Mouse (Mus musculus) intestine, postnatal 0 days (tissue): ENCODE results near the gene Pelp1. TPM values are rescaled to one million over a fixed set of nuclear protein-coding genes. Genes with fewer than 3 reads are reported as not detected.
"Not testable (repeated sequence)": the region's sequence is repeated elsewhere in the genome, so short reads cannot be mapped to it uniquely, and the experiment has no call there.

ENCODE experiments used
- ATAC-seq: fragments of 200-750 bp; cut with Nextera tagmentation; 2 replicates; pipeline ENCODE4 v1.8.0; 2017; ENCODE audit warnings: mild to moderate bottlenecking, moderate TSS enrichment, moderate library complexity
- H3K27ac ChIP-seq: fragments of 300-500 bp; sonication (generic); 2 replicates; pipeline ENCODE4 v1.5.1; 2014; ENCODE audit warnings: mild to moderate bottlenecking, low read depth, low read length, moderate library complexity
- H3K27me3 ChIP-seq: fragments of 300-500 bp; sonication (generic); replicated peaks from 2 replicates; pipeline ENCODE4 v1.6.1; 2014; ENCODE audit warnings: low read length, mixed read lengths; ENCODE audit not compliant: control insufficient read depth, insufficient read depth
- H3K36me3 ChIP-seq: fragments of 300-500 bp; sonication (generic); 2 replicates; pipeline ENCODE4 v1.6.1; 2014; ENCODE audit warnings: mild to moderate bottlenecking, moderate library complexity; ENCODE audit not compliant: control insufficient read depth, insufficient read depth
- H3K4me1 ChIP-seq: fragments of 300-500 bp; sonication (generic); replicated peaks from 2 replicates; pipeline ENCODE4 v1.6.1; 2014; ENCODE audit warnings: antibody characterized with exemption, low read length, mixed read lengths; ENCODE audit not compliant: control insufficient read depth, insufficient read depth
- H3K4me2 ChIP-seq: fragments of 300-500 bp; sonication (generic); replicated peaks from 2 replicates; pipeline ENCODE4 v1.6.1; 2014; ENCODE audit warnings: low read depth, mild to moderate bottlenecking, moderate library complexity
- H3K4me3 ChIP-seq: fragments of 300-500 bp; sonication (generic); 2 replicates; pipeline ENCODE4 v1.5.1; 2014; ENCODE audit warnings: low read depth, low read length
- H3K9ac ChIP-seq: fragments of 300-500 bp; sonication (generic); 2 replicates; pipeline ENCODE4 v1.6.1; 2014; ENCODE audit warnings: mild to moderate bottlenecking, low read depth, low read length
- H3K9me3 ChIP-seq: fragments of 300-500 bp; sonication (generic); 2 replicates; pipeline ENCODE4 v1.6.1; 2016; ENCODE audit warnings: mixed run types; ENCODE audit not compliant: control insufficient read depth
- CTCF ChIP-seq: sonication (generic); IDR thresholded peaks from 2 replicates; pipeline ENCODE4 v1.5.1; 2016; ENCODE audit warnings: low read depth, mild to moderate bottlenecking, control low read depth, antibody characterized with exemption, moderate library complexity
- WGBS: fragments of 180-500 bp; shearing (Covaris S2); extraction: QIAGEN DNeasy Blood & Tissue Kit; methylation state at CpG from one replicate; pipeline ENCODE4 v1.1.7; 2014; 5-methylcytosine and 5-hydroxymethylcytosine counted together
- polyA plus RNA-seq: library from polyadenylated mRNA; unstranded; fragments of >200 nt; fragmentation: Nextera tagmentation; extraction: Ambion mirVana; gene quantifications from 2 replicates; pipeline ENCODE4 v1.2.1, GENCODE M21; 2015

Pelp1 gene
- polyA plus RNA-seq, 1 experiment from 2014 or later, result 9.5 TPM

- 38% methylated on average over 5 of the region's 5 CpGs for WGBS
- peaks cover 6% of the 10 kb centered on the region; the same call in 1 of the 2 replicates for H3K4me1 ChIP-seq
- H3K36me3 ChIP-seq, result peaks cover 7% of the 10 kb centered on the region; the same call in 1 of the 2 replicates
- no peak for ATAC-seq
- no peak for TF ChIP-seq CTCF
- H3K9ac ChIP-seq, result no peak overlapping the region
- H3K4me2 ChIP-seq, result no peak overlapping the region
- H3K27ac ChIP-seq, result no peak overlapping the region
- peak overlapping the region; percentile 68; the same call in 1 of the 2 replicates for H3K4me3 ChIP-seq
- H3K27me3 ChIP-seq, result no peaks in the 10 kb centered on the region
- H3K9me3 ChIP-seq, result no peaks in the 10 kb centered on the region
Measured at GRCm38 (mm10) chr11:70431574-70431973, 21.7 kb upstream of the Pelp1 start.

- H3K4me1 ChIP-seq, H3K36me3 ChIP-seq, H3K27me3 ChIP-seq, ATAC-seq, H3K4me2 ChIP-seq, H3K9me3 ChIP-seq, H3K27ac ChIP-seq, H3K9ac ChIP-seq, H3K4me3 ChIP-seq: not testable (repeated sequence)
- 76% methylated on average over 6 of the region's 6 CpGs for WGBS
Measured at GRCm38 (mm10) chr11:70426598-70426997, 16.8 kb upstream of the Pelp1 start.

GRCm38 (mm10) chr11:70419486-70419885 lies 9.7 kb upstream of the Pelp1 start:
- TF ChIP-seq CTCF, result no peak
- no peak overlapping the region for H3K27ac ChIP-seq
- no peaks in the 10 kb centered on the region for H3K27me3 ChIP-seq
- 37% methylated on average over 5 of the region's 5 CpGs for WGBS
- no peak for ATAC-seq
- no peaks in the 10 kb centered on the region for H3K36me3 ChIP-seq
- H3K9me3 ChIP-seq, result no peaks in the 10 kb centered on the region
- H3K4me3 ChIP-seq, result no peak overlapping the region
- no peaks in the 10 kb centered on the region for H3K4me1 ChIP-seq
- H3K9ac ChIP-seq, result no peak overlapping the region
- H3K4me2 ChIP-seq, result no peak overlapping the region

GRCm38 (mm10) chr11:70418199-70418598 lies 8.4 kb upstream of the Pelp1 start:
- H3K36me3 ChIP-seq, result no peaks in the 10 kb centered on the region
- 64% methylated on average over 4 of the region's 4 CpGs for WGBS
- no peaks in the 10 kb centered on the region for H3K4me1 ChIP-seq
- no peak overlapping the region for H3K9ac ChIP-seq
- no peaks in the 10 kb centered on the region for H3K9me3 ChIP-seq
- no peak overlapping the region for H3K4me2 ChIP-seq
- H3K27me3 ChIP-seq, result no peaks in the 10 kb centered on the region
- no peak for ATAC-seq
- TF ChIP-seq CTCF, result no peak
- no peak overlapping the region for H3K4me3 ChIP-seq
- no peak overlapping the region for H3K27ac ChIP-seq

- no peak overlapping the region for H3K9ac ChIP-seq
- no peaks in the 10 kb centered on the region for H3K9me3 ChIP-seq
- 3% methylated on average over 3 of the region's 3 CpGs for WGBS
- no peak for ATAC-seq
- H3K4me1 ChIP-seq, result no peaks in the 10 kb centered on the region
- no peak overlapping the region for H3K27ac ChIP-seq
- H3K36me3 ChIP-seq, result no peaks in the 10 kb centered on the region
- TF ChIP-seq CTCF, result peak; percentile 94
- H3K27me3 ChIP-seq, result no peaks in the 10 kb centered on the region
- no peak overlapping the region for H3K4me3 ChIP-seq
- H3K4me2 ChIP-seq, result no peak overlapping the region
Measured at GRCm38 (mm10) chr11:70413961-70414360, 4.1 kb upstream of the Pelp1 start.

GRCm38 (mm10) chr11:70412591-70412990 lies 2.8 kb upstream of the Pelp1 start:
- Histone ChIP-seq H3K9ac (no peak overlapping the region), H3K4me3 (no peak overlapping the region), H3K27ac (no peak overlapping the region), H3K4me1 (0 out of 2 replicates have a peak, but pooled peaks cover 4% of the 10 kb centered on the region), H3K36me3 (no peaks in the 10 kb centered on the region), H3K9me3 (no peaks in the 10 kb centered on the region), H3K27me3 (no peaks in the 10 kb centered on the region), H3K4me2 (no peak overlapping the region)
- ATAC-seq, result no peak
- WGBS, result 72% methylated on average over 5 of the region's 5 CpGs
- TF ChIP-seq CTCF, result no peak

- WGBS, result 61% methylated on average over 6 of the region's 6 CpGs
- H3K4me1 ChIP-seq, result 0 out of 2 replicates have a peak, but pooled peaks cover 4% of the 10 kb centered on the region
- H3K36me3 ChIP-seq, result peaks cover 11% of the 10 kb centered on the region
- H3K4me3 ChIP-seq, result peak overlapping the region; percentile 93
- peak overlapping the region; percentile 97 for H3K4me2 ChIP-seq
- no peaks in the 10 kb centered on the region for H3K27me3 ChIP-seq
- no peak overlapping the region for H3K27ac ChIP-seq
- H3K9me3 ChIP-seq, result no peaks in the 10 kb centered on the region
- ATAC-seq, result peak; percentile 15; the same call in 1 of the 2 replicates
- no peak for TF ChIP-seq CTCF
- peak overlapping the region; percentile 91 for H3K9ac ChIP-seq
Measured at GRCm38 (mm10) chr11:70410297-70410643, 439 bp upstream of the Pelp1 start.
